Mouse (Mus musculus) kidney, adult 8-10 months (tissue): ENCODE data around the gene Pold1.
A peak's percentile ranks its signal among the peaks of the same experiment; 100 is the strongest.

ENCODE experiments used
- DNase-seq, 2 experiments: peaks; one replicate each; pipeline ENCODE4 v3.0.0; 2022

The Pold1 gene

DNA sequence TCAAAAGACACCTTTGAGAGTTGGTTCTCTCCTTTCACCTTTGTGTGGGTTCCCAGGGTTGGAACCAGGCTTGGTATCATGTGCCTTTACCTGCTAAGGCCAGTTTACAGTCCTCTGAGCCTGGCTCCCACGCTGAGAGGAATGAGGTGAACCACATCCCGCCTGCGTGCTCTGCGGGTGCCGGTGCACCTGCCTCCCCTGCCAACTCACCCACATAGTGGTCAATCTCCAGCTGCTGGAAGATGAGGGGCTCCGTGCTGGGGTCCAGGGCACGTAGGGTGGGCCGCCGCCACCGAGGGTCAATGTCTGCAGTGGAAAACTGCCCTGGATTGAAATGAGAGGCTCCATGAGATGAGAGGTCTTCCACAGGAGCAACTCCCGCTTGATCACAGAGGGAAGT is 6.1 kb downstream of the Pold1 start:
- no peak for DNase-seq

DNA sequence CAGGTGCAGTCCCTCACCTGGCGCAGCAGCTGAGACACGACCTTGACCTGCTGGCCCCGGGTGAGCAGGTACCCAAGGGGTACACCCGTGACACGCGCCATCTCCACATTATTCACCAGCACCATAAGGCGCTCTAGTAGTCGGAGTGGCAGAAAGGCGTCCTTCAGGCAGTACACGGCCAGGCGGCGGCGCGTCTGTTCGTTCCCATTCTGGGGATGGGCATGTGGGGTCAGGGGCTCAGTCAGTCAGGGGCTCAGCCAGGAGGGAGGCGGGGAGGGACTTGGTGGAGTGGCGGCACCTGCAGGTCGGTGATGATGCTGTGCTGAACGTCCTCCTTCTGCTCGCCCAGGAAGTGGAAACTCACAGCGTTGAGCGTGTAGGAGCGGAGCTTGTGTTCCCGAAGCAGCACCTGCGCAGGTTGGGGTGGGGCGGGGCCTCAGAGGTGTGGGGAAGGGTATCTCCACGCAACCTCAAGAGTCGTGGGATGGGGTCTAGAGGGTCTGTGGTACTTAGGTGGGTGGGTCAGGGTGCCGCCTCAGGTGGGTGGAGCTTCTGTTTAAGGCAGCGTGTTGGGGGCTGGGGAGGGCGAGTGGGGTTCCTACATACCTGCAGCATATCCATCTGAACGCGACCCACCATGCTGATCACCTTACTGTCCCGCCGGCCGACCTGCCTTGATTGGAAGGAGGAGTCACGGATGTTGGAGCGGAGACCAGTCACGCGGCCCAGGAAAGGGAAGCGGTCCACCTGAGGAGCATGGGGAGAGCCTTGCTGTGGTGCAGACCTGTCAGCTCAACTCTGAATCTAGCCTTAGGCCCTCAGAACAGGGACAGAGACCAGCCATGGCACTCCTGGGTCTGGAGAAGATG is 9.7 kb downstream of the Pold1 start:
- DNase-seq = no peak

DNA sequence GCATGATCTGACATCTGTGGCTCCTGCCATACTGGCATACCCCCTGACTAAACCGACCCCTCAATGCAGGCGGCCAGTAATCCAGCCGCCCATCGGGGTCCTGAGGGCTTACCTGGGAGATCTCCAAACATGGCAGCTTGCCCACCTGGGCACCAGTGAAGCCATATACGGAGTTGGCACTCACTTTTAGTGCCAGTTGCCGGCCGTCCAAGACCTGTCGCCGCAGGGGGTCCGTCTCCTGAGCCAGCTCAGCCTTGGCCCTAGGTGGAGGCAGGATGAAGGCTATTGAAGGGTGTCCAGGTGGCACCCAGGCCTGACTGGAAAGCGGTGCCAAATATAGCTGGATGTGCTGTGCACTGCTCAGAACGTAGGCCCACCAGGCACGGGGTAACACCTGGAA is 11.2 kb downstream of the Pold1 start:
- no peak for DNase-seq

DNA sequence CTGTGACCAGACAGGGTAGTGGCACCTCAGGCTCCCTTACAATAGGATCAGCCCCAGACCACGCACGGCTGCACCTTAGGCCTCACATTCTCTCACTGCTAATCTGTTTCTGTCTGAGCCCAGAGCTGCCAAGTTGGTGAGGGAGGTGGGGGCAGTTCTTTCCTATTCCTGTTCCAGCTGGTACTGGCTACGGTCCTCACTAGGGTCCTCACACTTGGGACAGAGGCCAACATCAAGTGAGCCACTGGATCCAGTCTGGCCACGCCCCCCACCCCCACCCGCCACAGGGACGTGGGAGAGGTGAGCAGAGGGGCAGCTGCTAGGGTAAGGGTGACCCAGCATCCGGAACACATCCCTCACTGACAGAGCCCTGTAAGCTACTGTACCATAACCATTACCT is 11.6 kb downstream of the Pold1 start:
- DNase-seq = no peak

DNA sequence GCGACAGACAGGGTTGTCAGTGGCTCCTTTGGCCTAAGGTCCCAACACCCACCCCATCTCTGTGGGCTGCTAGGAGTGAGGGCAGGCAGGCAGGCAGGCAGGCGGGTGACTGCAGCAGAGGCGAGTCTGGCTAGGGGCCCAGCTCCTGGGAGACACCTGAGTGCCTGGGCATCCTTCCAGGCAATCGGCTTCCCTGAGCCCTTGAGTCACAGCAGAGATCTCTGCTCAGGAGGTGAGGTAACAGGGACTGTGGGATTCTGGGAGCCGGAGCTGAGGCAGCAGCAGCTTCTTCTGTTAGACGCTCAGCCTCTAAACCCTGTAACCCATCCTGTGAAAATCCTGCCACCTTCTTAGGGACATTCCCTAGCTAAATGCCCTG is 12.1 kb downstream of the Pold1 start:
- DNase-seq = peak; percentile 51 to 52

DNA sequence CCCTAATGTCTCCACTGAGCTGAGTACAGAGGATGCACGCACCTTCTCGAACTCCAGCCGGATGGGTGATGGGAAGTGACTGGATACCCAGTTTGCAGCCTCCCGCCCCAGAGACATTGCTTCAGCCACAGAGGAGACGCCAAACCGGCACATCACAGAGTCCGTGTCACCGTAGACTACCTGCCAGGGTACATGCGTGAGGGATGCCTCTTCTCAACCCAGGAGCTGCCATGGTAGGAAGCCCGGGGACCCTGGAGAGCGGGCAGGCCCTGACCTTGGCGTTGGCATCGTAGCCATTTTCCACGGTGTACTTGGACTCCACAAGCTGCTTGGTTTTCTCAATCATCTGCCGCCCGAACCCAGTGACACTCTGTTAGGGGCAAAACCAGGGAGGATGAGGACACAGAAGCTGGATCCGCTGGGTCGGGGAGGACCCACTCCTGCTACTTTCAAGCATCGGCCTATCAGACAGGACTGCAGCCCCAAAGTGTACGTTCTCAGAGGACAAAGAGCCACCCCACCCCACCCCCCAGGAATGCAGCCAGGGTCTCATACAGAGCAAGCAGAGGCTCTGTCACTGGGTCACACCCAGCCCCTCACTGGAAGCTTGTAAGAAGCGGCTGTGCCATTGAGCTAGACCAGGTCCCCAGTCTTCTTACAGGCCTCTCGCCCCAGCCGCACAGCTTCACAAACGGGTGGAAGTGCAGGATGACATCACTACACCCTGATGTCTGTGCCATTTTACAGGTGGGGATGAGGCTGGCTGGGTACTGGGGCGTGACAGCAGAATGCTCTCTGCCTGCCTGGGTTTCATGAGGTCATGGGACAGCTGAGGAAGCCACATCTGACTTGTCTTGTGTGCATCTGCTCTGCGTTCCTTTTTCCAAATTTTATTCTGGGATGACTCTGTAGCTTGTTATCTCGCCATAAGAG is 12.7 kb downstream of the Pold1 start:
- DNase-seq = no peak

DNA sequence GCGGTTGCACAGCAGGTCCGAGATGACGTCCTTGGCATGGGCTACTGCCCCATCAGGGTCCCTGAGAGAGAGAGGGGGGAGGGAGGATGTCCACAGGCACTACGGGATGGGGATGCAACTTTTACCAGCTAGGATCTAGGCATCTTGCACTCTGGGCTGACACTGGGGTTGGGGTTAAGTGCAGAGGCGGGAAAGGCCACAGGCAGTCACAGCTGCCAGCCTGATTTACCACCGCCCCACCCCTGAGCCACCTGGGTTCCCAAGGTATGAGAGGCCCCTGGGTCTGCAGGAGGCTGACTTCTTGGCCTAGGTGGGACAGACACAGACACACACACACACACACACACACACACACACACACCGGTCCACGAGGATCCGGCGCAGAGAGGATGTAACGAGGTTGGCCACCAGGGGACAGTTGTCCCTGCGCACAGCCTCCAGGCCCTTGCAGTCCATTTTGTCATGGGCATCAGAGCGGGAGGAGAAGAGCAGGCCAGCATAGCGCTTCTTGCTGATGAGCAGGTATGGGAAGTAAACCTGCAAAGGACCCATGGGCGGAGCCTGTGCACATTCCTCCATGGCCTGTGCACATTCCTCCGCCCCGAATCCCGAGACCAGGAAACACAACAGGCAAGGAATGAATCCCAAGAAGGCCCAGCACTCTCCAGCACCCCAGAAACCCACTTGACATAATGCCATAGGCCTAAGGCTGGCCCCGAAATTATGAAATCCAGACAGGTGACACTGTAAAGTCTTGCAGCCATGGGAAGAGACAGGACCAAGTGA is 13.8 kb downstream of the Pold1 start:
- DNase-seq = no peak

DNA sequence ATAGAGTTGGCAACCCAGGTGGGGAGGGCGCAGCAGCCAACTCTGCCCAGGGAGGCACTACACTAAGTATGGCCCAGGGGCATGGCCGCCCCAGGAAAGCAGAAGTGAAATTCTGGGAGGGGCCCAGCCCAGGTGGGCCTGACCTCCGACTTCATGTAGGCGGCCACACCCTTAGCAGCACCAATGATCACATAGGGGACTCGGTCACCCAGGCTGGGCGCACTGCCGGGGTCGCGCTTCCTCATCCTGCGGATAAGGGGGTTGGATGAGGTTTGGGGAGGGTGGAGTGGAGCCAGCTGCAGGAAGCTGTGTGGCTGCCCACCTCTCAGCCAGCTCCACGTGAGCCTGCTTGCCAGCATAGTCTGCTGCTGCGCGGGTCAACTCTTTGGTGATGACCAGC is 14.4 kb downstream of the Pold1 start:
- DNase-seq = no peak

DNA sequence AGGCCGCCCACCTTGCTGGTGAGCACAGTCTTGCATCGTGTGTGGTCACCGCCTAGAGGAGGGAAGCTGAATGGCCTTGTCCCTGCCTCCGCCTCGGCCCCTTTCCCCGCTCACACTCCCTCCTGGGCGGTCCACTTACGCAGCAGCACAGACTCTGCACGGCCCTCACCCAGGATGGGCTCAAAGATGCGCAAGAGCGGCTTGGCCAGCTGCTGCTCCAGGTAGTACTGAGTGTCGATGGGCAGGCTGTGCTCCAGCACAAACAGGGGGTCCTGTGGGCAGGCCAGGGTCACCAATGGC is 15.0 kb downstream of the Pold1 start:
- no peak for DNase-seq

DNA sequence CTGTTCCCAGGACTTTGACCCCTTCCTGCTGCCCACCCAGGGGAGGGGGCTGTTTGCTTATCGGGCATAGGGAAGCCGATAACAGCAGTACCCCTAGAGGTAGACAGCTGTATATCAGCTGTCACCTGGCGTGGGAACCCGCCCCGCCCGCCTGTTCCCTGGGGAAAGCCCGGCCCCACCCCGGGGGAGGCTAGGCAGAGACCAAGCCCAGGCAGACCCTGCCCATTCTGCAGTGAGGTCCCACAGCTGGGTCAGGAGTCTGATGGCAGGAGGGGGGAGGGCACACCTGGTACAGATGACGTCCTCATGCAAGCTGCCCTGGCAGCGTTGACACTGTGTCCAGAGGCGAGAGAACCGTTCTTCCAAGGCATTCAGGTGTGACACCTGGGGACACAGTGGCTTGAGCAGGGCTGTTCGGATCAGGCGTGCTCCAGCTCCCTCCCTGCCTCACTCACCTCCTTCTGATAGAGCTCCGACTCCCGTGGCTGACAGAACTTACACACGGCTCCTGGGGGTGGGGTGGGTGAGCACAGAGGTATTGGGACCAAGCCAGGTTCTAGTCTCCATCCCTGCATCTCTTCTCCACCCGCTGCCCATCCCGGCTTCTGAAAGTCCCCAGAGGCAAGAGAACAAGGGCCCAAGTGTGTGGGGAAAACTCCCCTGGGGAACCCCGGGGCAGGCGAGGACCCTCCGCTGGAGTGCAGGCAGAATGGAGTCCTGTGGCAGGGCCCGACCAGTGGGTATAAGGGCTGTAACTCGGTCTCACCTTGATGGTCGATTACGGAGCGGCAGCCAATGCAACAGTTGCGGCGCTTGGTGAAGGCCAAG is 15.5 kb downstream of the Pold1 start:
- no peak for DNase-seq

DNA sequence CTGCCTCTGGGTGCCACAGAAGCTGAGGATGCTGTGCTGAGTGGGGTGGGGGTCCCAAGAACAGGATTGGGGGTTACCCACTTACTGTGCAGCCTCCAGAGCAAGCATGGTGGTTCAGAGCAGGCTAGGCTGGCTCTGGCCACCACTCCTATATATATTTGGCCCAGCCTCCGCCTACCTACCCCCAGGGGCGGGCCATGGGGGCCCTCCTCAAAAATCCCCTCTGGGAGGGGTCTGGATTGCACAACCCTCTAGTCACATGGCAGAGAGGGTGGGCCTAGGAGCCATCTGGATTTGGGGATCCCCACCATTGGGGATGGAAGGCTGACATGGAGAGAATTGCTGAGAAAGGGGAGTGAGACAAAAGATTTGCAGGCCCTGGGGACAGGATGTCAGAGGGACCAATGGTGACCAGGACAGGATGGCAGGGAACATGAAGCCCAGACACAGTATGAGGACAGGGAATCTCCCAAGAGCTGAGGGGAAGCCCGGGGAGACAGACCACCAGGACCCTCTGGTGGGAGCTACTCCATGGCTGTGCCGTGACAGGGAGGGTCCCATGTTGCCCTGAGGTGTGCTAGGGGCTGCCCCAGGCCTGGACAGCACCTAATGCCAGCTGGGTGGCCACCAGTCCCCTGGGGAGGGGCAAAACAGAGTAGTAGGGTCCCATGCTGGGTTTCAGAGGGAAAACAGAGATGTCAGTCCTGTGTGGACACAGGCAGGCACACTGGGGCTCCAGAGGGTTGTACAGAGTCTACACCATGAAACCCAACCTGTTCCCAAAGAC is 16.5 kb downstream of the Pold1 start, which contains the start of gene Spib:
Spib (minus strand) TSS at position 126 of the 787 bp plus-strand sequence.
- no peak for DNase-seq

DNA sequence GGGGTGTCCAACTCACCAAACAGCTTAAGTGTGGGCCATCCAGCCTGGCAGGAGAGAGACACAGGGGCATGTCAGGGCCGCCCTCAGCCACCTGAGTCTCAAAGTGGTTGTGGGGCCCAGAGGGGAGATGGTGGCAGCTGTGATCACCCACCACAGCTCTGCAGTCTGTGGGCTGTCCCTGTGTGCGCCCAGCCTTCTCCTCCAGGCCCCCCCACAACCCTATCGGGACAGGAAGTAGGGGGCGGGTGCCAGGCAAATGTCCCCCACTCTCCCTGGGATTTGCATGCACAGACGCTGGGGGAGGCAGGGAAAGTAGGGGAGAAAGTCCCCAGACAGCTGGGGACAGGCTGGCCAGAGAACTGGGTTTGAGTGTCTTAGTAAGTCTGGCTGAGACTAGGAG is 17.4 kb downstream of the Pold1 start:
- no peak for DNase-seq

DNA sequence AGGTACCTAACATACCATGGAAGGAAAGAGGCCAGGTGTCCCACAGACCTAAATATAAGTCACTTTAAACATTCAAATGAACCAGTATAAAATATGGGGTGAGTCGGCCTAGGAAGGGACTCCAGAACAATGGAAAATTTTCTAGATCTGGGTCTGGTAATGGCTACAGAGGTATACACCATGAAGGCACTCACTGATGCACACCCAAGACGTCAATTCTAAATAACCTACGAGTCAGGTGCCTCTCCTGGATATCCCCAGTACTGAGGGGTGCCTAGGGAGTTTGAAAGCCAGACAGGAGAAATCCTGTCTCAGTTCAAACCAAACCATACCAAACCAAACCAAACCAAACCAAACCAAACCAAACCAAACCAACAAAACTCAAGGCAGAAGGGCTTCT is 18.1 kb downstream of the Pold1 start:
- DNase-seq = no peak

DNA sequence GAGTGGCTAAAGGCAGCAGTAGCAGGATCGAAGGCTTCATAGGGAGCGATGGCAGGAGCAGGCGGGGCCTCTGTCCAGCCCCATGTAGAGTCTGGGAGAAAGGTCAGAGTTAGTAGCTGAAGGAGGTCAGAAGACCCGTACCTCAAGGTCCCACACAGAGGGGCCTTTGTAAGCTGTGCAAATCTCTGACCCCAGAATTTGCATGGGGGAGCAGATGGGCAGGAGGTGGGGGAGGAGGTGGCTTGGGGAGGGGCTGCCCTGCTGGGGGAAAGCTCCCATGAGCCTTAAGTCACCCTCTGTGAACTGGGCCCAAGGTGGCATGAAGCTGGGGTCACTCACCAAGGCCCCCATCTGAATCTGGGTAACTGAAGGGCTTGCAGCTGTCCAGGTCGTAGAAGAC is 19.1 kb downstream of the Pold1 start:
- no peak for DNase-seq

DNA sequence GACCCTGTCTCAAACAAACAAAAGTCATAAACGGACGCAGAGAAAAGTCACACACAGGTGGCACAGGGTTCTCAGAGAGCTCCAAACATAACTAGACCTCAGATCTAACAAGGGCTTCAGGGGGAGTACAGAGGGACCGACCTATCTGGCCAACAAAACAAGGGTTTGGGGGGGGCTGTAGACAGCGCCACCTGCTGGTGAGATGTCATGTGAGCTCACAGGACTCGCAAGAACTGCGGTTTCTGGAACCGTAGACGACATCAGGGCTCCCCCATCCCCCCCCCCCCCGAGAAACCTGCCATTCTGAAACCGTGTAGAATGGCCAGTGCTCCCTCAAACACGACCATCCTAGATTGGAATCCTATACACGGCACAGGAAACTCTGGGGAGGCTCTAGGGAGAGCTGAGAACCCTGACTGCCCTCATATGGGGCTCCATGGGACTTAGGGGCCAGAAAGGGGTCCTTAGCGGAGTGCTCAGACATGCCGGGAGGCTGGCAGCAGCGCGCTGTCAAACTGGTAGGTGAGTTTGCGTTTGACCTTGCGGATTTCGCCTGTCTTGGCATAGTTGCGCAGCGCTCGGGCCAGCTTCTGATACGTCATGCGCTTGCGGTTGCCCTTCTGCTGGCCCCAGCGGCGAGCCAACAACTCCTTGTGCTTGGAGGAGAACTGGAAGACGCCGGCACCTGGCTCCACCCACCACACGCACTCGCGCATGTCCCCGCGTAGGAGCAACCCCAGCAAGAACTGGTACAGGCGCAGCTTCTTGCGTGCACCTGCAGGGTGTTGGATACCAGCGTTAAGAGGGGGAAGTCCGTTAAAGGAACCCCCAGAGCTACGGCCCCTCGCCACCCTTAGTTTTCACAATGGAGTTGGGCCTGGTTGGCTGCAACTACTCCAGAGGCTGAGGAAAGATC is 20.9 kb downstream of the Pold1 start:
- DNase-seq = peak; percentile 85

DNA sequence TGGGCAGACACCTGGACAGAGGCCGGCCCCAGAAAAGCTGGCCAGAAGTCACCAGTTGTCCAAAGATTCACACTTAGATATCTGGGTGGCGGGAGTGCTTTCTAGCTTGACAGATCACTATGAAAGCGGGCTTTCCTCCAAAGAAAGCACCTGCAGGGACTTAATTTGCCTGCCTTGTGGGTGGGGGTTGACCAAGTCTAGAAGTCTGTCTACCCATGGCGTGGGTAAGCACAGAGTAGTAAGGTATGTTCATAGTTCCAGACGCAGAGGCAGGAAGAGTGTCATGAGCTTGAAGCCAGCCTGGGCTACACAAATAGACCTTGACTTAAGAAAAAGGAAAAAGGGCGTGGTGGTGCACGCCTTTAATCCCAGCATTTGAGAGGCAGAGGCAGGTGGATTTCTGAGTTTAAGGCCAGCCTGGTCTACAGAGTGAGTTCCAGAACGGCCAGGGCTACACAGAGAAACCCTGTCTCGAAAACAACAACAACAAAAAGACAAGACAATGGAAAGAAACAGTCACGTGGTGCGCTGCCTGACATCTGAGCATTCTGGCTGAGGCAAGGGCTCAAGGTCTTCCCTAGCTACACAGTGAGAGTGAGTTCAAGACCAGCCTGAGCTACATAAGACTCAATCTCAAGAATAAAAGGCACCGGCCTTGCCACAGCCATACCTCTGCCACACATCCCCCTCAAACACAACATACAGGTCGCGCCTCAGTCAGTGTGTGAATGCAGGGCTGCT is 22.1 kb downstream of the Pold1 start:
- no peak for DNase-seq

DNA sequence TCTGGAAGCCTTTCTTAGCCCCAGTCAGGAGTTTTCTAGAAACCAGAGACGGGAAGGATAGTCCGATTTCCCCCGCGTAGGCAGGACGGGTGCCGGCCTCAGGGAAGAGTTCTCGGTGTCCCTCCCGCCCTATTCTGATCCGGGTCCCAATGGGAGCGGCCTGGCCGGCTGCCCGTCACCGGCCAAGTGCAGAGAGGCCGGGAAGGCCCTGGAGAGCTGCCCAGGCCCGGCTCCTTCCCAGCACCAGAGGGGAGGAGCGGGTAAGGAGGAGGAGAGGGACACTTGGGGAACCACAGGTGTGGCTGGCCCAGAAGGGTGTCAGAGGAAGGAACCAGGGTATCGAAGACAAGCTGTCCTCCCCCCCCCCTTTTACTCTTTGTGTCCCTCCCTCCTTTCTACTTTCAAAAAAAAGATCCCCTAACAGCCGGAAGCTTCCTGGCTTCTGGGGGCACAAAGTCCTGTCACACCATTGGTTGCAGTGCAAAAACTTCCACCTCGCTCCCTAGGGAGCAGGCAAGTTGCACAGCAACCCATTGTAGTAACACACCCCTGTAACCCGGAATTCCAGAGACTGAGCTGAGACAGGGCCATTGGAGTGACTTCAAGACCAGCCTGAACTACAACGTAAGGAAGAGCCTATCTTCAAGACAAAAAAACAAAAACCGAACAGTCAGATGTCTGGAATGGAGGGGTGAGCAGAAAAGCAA is 23.4 kb downstream of the Pold1 start:
- peak; percentile 90 to 92 for DNase-seq

DNA sequence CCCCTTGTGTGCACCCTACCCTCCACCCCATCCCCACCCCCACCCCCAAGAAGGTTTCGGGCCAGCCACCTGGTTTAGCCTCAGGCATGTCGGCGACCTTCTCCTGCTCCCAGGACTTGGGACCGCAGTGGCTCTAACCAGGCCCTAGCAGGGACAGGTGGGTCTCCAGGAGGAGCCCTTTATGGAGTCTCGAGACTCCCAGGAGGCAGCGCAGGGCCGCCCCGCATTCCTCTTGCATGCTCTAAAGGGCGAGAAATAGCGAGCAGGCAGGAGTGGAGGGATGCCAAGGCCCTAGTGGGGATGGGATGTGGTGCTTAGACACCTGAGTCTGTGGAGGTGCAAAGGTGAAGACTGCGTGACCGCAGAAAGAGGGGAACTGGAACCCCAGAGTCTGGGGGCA is 24.1 kb downstream of the Pold1 start, which contains the start of gene Mybpc2:
Mybpc2 (minus strand) TSS at position 155 of the 400 bp plus-strand sequence.
- DNase-seq = peak; percentile 34 to 41

DNA sequence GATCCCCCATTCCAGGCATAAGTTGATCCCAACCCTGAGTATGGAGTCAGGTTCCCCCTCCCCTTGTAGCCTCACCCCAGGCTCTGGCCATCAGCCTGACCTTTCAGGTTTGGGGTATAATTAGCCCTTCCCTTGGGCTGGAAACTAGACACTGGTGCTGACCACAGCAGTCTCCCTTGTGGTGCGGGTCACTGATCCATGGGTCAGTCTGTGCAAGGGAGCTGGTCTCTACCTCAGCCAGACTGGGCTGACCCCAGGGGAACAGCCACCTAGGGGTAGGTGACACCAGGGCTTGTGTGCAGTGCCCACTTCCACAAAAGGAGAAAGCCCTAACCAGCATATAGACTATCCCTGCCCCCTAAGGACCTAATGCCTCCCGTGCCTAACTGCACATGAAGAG is 25.6 kb downstream of the Pold1 start:
- no peak for DNase-seq
